Mouse (Mus musculus) erythroblast, embryonic 14.5 days (primary cell): ENCODE measurements around the gene Slc15a5.

Source experiments
- GATA1 ChIP-seq: IDR thresholded peaks from 2 replicates; pipeline ENCODE4 v1.6.1; 2012; ENCODE audit warnings: low read length, inconsistent platforms, mixed read lengths
- TAL1 ChIP-seq: IDR thresholded peaks from 3 replicates; pipeline ENCODE4 v1.6.1; 2012; ENCODE audit warnings: low read length, inconsistent platforms, mixed read lengths

DNA sequence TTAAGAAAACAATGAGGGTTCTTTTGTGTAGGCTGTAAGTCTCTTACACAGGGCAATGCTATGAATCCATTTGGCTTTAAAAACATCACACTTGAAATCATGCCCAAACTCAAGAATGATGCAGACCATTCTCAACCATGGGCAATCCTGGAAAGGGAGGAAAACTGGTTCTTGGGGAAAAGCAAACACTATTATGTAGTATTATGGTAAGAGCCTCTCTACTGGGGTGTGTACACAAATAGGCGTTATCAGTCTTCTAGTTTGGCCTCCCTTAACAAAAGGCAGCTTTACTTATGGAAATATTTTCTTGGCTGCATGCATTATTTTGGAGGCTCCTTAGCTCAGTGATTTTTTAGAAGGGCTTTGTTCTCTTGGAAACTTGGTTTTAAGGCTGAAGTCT, 143.4 kb downstream of the Slc15a5 start:
- TF ChIP-seq GATA1: no peak
- no peak for TF ChIP-seq TAL1
